Mouse (Mus musculus) liver, postnatal 0 days (tissue): ENCODE measurements around the gene Usp47. TPM values are rescaled to one million over a fixed set of nuclear protein-coding genes. Genes with fewer than 3 reads are reported as not detected.

ENCODE experiments used
- ATAC-seq: fragments of 200-750 bp; cut with Nextera tagmentation; 2 replicates; pipeline ENCODE4 v1.8.0; 2017; ENCODE audit warnings: mild to moderate bottlenecking, moderate library complexity
- DNase-seq: peaks from one replicate; pipeline ENCODE4 v3.0.0-alpha.2; 2016
- H3K27ac ChIP-seq: fragments of 300-500 bp; sonication (generic); 2 replicates; pipeline ENCODE4 v1.5.1; 2014; ENCODE audit warnings: antibody characterized with exemption, moderate library complexity, mild to moderate bottlenecking, low read depth
- H3K27me3 ChIP-seq: fragments of 300-500 bp; sonication (generic); 2 replicates; pipeline ENCODE4 v1.6.1; 2014; ENCODE audit warnings: low read length, control low read depth, mixed read lengths; ENCODE audit not compliant: insufficient read depth
- H3K36me3 ChIP-seq: fragments of 300-500 bp; sonication (generic); replicated peaks from 2 replicates; pipeline ENCODE4 v1.6.1; 2014; ENCODE audit warnings: mild to moderate bottlenecking, control low read depth, low read length, moderate library complexity, mixed read lengths; ENCODE audit not compliant: insufficient read depth
- H3K4me1 ChIP-seq: fragments of 300-500 bp; sonication (generic); 2 replicates; pipeline ENCODE4 v1.6.1; 2014; ENCODE audit warnings: antibody characterized with exemption, mild to moderate bottlenecking, control low read depth; ENCODE audit not compliant: insufficient read depth
- H3K4me2 ChIP-seq: fragments of 300-500 bp; sonication (generic); 2 replicates; pipeline ENCODE4 v1.6.1; 2014; ENCODE audit warnings: low read depth, mild to moderate bottlenecking, low read length, moderate library complexity, mixed read lengths
- H3K4me3 ChIP-seq: fragments of 300-500 bp; sonication (generic); 2 replicates; pipeline ENCODE4 v1.5.1; 2014; ENCODE audit warnings: low read depth, low read length
- H3K9ac ChIP-seq: fragments of 300-500 bp; sonication (generic); replicated peaks from 2 replicates; pipeline ENCODE4 v1.6.1; 2014; ENCODE audit warnings: mild to moderate bottlenecking, moderate library complexity
- H3K9me3 ChIP-seq: fragments of 300-500 bp; sonication (generic); 2 replicates; pipeline ENCODE4 v1.6.1; 2016; ENCODE audit warnings: mild to moderate bottlenecking, control low read depth, low read length, mixed read lengths
- CTCF ChIP-seq: sonication (generic); IDR thresholded peaks from 2 replicates; pipeline ENCODE4 v1.5.1; 2016; ENCODE audit warnings: antibody characterized with exemption, low read depth
- EP300 ChIP-seq: IDR thresholded peaks from 2 replicates; pipeline ENCODE4 v1.6.1; 2016; ENCODE audit warnings: antibody characterized with exemption, low read depth, mild to moderate bottlenecking
- WGBS: fragments of 180-500 bp; shearing (Covaris S2); extraction: QIAGEN DNeasy Blood & Tissue Kit; methylation state at CpG from one replicate; pipeline ENCODE4 v1.1.7; 2014; ENCODE audit not compliant: insufficient replicate concordance; 5-methylcytosine and 5-hydroxymethylcytosine counted together
- polyA plus RNA-seq: library from polyadenylated mRNA; unstranded; fragments of >200 nt; fragmentation: Nextera tagmentation; extraction: Ambion mirVana; gene quantifications from 2 replicates; pipeline ENCODE4 v1.2.1, GENCODE M21; 2015

Usp47 gene
- polyA plus RNA-seq, 1 experiment from 2014 or later, result 14.4 TPM

GRCm38 (mm10) chr7:112110638-112111372, 87.5 kb downstream of the Usp47 start:
- TF ChIP-seq EP300 (no peak), CTCF (no peak)
- WGBS, result 85% methylated on average over 19 of the region's 19 CpGs
- no peaks in the 10 kb centered on the region for H3K27me3 ChIP-seq
- no peaks in the 10 kb centered on the region for H3K9me3 ChIP-seq
- no peak overlapping the region for H3K4me3 ChIP-seq
- H3K36me3 ChIP-seq, result peaks cover 45% of the 10 kb centered on the region
- H3K4me1 ChIP-seq, result no peaks in the 10 kb centered on the region
- no peak overlapping the region for H3K27ac ChIP-seq
- ATAC-seq, result no peak
- H3K9ac ChIP-seq, result no peak overlapping the region
- no peak overlapping the region for H3K4me2 ChIP-seq
- no peak for DNase-seq

- no peak overlapping the region for H3K4me3 ChIP-seq
- TF ChIP-seq EP300 (no peak), CTCF (no peak)
- no peaks in the 10 kb centered on the region for H3K4me1 ChIP-seq
- H3K36me3 ChIP-seq, result no peaks in the 10 kb centered on the region
- no peak overlapping the region for H3K27ac ChIP-seq
- ATAC-seq, result no peak
- H3K27me3 ChIP-seq, result no peaks in the 10 kb centered on the region
- H3K9me3 ChIP-seq, result no peaks in the 10 kb centered on the region
- H3K4me2 ChIP-seq, result no peak overlapping the region
- no peak overlapping the region for H3K9ac ChIP-seq
- WGBS, result 80% methylated on average over 7 of the region's 7 CpGs
- DNase-seq, result no peak
Measured at GRCm38 (mm10) chr7:112117501-112117900, 94.2 kb downstream of the Usp47 start.

- no peak for TF ChIP-seq EP300
- TF ChIP-seq CTCF, result no peak
- ATAC-seq (no peak), DNase-seq (no peak)
- WGBS, result 76% methylated on average over 7 of the region's 7 CpGs
- no peak overlapping the region for H3K4me3 ChIP-seq
- H3K36me3 ChIP-seq, result no peaks in the 10 kb centered on the region
- no peaks in the 10 kb centered on the region for H3K4me1 ChIP-seq
- H3K27ac ChIP-seq, result no peak overlapping the region
- H3K4me2 ChIP-seq, result no peak overlapping the region
- no peaks in the 10 kb centered on the region for H3K9me3 ChIP-seq
- no peaks in the 10 kb centered on the region for H3K27me3 ChIP-seq
- no peak overlapping the region for H3K9ac ChIP-seq
Measured at GRCm38 (mm10) chr7:112118086-112118485, 94.8 kb downstream of the Usp47 start.

- no peaks in the 10 kb centered on the region for H3K9me3 ChIP-seq
- WGBS, result 72% methylated on average over 7 of the region's 7 CpGs
- no peaks in the 10 kb centered on the region for H3K36me3 ChIP-seq
- H3K4me3 ChIP-seq, result no peak overlapping the region
- ATAC-seq (no peak), DNase-seq (no peak)
- no peak overlapping the region for H3K27ac ChIP-seq
- no peaks in the 10 kb centered on the region for H3K4me1 ChIP-seq
- H3K27me3 ChIP-seq, result no peaks in the 10 kb centered on the region
- no peak overlapping the region for H3K9ac ChIP-seq
- TF ChIP-seq EP300, result no peak
- TF ChIP-seq CTCF, result no peak
- no peak overlapping the region for H3K4me2 ChIP-seq
Measured at GRCm38 (mm10) chr7:112119248-112119647, 95.9 kb downstream of the Usp47 start.

- H3K4me1 ChIP-seq, result no peaks in the 10 kb centered on the region
- H3K9ac ChIP-seq, result no peak overlapping the region
- no peaks in the 10 kb centered on the region for H3K27me3 ChIP-seq
- TF ChIP-seq CTCF (no peak), EP300 (no peak)
- H3K4me3 ChIP-seq, result no peak overlapping the region
- no peak for ATAC-seq
- no peaks in the 10 kb centered on the region for H3K9me3 ChIP-seq
- no peaks in the 10 kb centered on the region for H3K36me3 ChIP-seq
- H3K4me2 ChIP-seq, result no peak overlapping the region
- WGBS, result 78% methylated on average over 11 of the region's 11 CpGs
- no peak overlapping the region for H3K27ac ChIP-seq
- no peak for DNase-seq
Measured at GRCm38 (mm10) chr7:112120861-112121810, 97.8 kb downstream of the Usp47 start.

GRCm38 (mm10) chr7:112121866-112122500, 98.7 kb downstream of the Usp47 start:
- H3K4me3 ChIP-seq, result no peak overlapping the region
- no peak overlapping the region for H3K27ac ChIP-seq
- H3K36me3 ChIP-seq, result no peaks in the 10 kb centered on the region
- DNase-seq, result no peak
- H3K4me2 ChIP-seq, result no peak overlapping the region
- TF ChIP-seq EP300 (no peak), CTCF (no peak)
- no peak for ATAC-seq
- H3K27me3 ChIP-seq, result no peaks in the 10 kb centered on the region
- H3K4me1 ChIP-seq, result no peaks in the 10 kb centered on the region
- H3K9me3 ChIP-seq, result no peaks in the 10 kb centered on the region
- no peak overlapping the region for H3K9ac ChIP-seq
- whole genome bisulfite sequencing, result 80% methylated on average over 11 of the region's 11 CpGs
